Mouse (Mus musculus) lung, embryonic 15.5 days (tissue): ENCODE measurements around the gene Fut1. TPM values are rescaled to one million over a fixed set of nuclear protein-coding genes. Genes with fewer than 3 reads are reported as not detected.
"Not testable (repeated sequence)": the region's sequence is repeated elsewhere in the genome, so short reads cannot be mapped to it uniquely, and the experiment has no call there.

Source experiments
- ATAC-seq: fragments of 200-750 bp; cut with Nextera tagmentation; 2 replicates; pipeline ENCODE4 v1.8.0; 2017; ENCODE audit warnings: moderate number of reproducible peaks, borderline replicate concordance; ENCODE audit not compliant: low FRiP score, low TSS enrichment; ENCODE audit errors: extremely low read depth
- H3K27ac ChIP-seq: fragments of 300-500 bp; sonication (generic); 2 replicates; pipeline ENCODE4 v1.5.1; 2015; ENCODE audit warnings: moderate library complexity, mild to moderate bottlenecking, inconsistent platforms
- H3K27me3 ChIP-seq: fragments of 300-500 bp; sonication (generic); 2 replicates; pipeline ENCODE4 v1.6.1; 2015; ENCODE audit warnings: inconsistent platforms
- H3K36me3 ChIP-seq: fragments of 300-500 bp; sonication (generic); 2 replicates; pipeline ENCODE4 v1.6.1; 2015; ENCODE audit warnings: inconsistent platforms
- H3K4me1 ChIP-seq: fragments of 300-500 bp; sonication (generic); 2 replicates; pipeline ENCODE4 v1.6.1; 2015; ENCODE audit warnings: inconsistent platforms
- H3K4me2 ChIP-seq: fragments of 300-500 bp; sonication (generic); 2 replicates; pipeline ENCODE4 v1.6.1; 2015; ENCODE audit warnings: inconsistent platforms, mild to moderate bottlenecking, moderate library complexity
- H3K4me3 ChIP-seq: fragments of 300-500 bp; sonication (generic); 2 replicates; pipeline ENCODE4 v1.5.1; 2015; ENCODE audit warnings: mild to moderate bottlenecking, inconsistent platforms
- H3K9ac ChIP-seq: fragments of 300-500 bp; sonication (generic); 2 replicates; pipeline ENCODE4 v1.6.1; 2015; ENCODE audit warnings: inconsistent platforms
- H3K9me3 ChIP-seq: fragments of 300-500 bp; sonication (generic); 2 replicates; pipeline ENCODE4 v1.6.1; 2016; ENCODE audit warnings: inconsistent platforms
- WGBS: fragments of 180-500 bp; shearing (Covaris S2); methylation state at CpG from one replicate; pipeline ENCODE4 v1.1.7; 2015; 5-methylcytosine and 5-hydroxymethylcytosine counted together
- polyA plus RNA-seq: library from polyadenylated mRNA; unstranded; fragments of >200 nt; fragmentation: Nextera tagmentation; extraction: Ambion mirVana; gene quantifications from 2 replicates; pipeline ENCODE4 v1.2.1, GENCODE M21; 2015

The Fut1 gene
- polyA plus RNA-seq, 1 experiment from 2014 or later, result 0.47 TPM

GRCm38 (mm10) chr7:45642503-45643255, 25.6 kb downstream of the Fut1 start:
- Histone ChIP-seq H3K27ac (peak overlapping the region; percentile 88), H3K4me2 (peak overlapping the region; percentile 84), H3K27me3 (no peaks in the 10 kb centered on the region), H3K4me1 (peaks cover 59% of the 10 kb centered on the region), H3K9me3 (no peaks in the 10 kb centered on the region), H3K9ac (peak overlapping the region; percentile 66), H3K4me3 (peak overlapping the region; percentile 48), H3K36me3 (no peaks in the 10 kb centered on the region)
- WGBS, result 29% methylated on average over 16 of the region's 16 CpGs
- ATAC-seq, result no peak

- Histone ChIP-seq H3K36me3 (no peaks in the 10 kb centered on the region), H3K9me3 (no peaks in the 10 kb centered on the region), H3K4me1 (peaks cover 50% of the 10 kb centered on the region), H3K9ac (peak overlapping the region; percentile 66), H3K27me3 (no peaks in the 10 kb centered on the region), H3K27ac (peak overlapping the region; percentile 88), H3K4me3 (peak overlapping the region; percentile 48), H3K4me2 (peak overlapping the region; percentile 84)
- 3% methylated on average over 28 of the region's 28 CpGs for WGBS
- ATAC-seq, result peak; percentile 94
Measured at GRCm38 (mm10) chr7:45643441-45644178, 26.5 kb downstream of the Fut1 start.

GRCm38 (mm10) chr7:45644183-45644582, 27.1 kb downstream of the Fut1 start:
- 9% methylated on average over 18 of the region's 18 CpGs for WGBS
- H3K27me3 ChIP-seq, result no peaks in the 10 kb centered on the region
- peak overlapping the region; percentile 62 for H3K27ac ChIP-seq
- peaks cover 50% of the 10 kb centered on the region for H3K4me1 ChIP-seq
- peak overlapping the region; percentile 48 for H3K4me3 ChIP-seq
- no peaks in the 10 kb centered on the region for H3K9me3 ChIP-seq
- ATAC-seq, result peak; percentile 5; the same call in 1 of the 2 replicates
- H3K9ac ChIP-seq, result peak overlapping the region; percentile 34; the same call in 1 of the 2 replicates
- peak overlapping the region; percentile 84 for H3K4me2 ChIP-seq
- no peaks in the 10 kb centered on the region for H3K36me3 ChIP-seq

- 68% methylated on average over 6 of the region's 6 CpGs for WGBS
- H3K4me3 ChIP-seq, result no peak overlapping the region
Measured at GRCm38 (mm10) chr7:45644872-45645590, 27.9 kb downstream of the Fut1 start.

GRCm38 (mm10) chr7:45645591-45645971, 28.5 kb downstream of the Fut1 start:
- Histone ChIP-seq H3K4me3 (no peak overlapping the region), H3K27ac (no peak overlapping the region), H3K4me1 (peaks cover 39% of the 10 kb centered on the region), H3K36me3 (no peaks in the 10 kb centered on the region), H3K9ac (no peak overlapping the region), H3K9me3 (no peaks in the 10 kb centered on the region), H3K27me3 (no peaks in the 10 kb centered on the region), H3K4me2 (no peak overlapping the region)
- 81% methylated on average over 7 of the region's 7 CpGs for WGBS
- no peak for ATAC-seq

More at GRCm38 (mm10) chr7:45644872-45645590, 27.9 kb downstream of the Fut1 start:
- no peak for ATAC-seq
- Histone ChIP-seq H3K4me1 (peaks cover 44% of the 10 kb centered on the region), H3K4me2 (peak overlapping the region; percentile 84), H3K36me3 (no peaks in the 10 kb centered on the region), H3K9me3 (no peaks in the 10 kb centered on the region), H3K27me3 (no peaks in the 10 kb centered on the region), H3K9ac (no peak overlapping the region), H3K27ac (no peak overlapping the region)

GRCm38 (mm10) chr7:45646671-45647070, 29.6 kb downstream of the Fut1 start:
- Histone ChIP-seq H3K9ac (no peak overlapping the region), H3K4me3 (no peak overlapping the region), H3K4me1 (peaks cover 28% of the 10 kb centered on the region), H3K27ac (no peak overlapping the region), H3K4me2 (no peak overlapping the region), H3K9me3 (no peaks in the 10 kb centered on the region), H3K36me3 (no peaks in the 10 kb centered on the region), H3K27me3 (no peaks in the 10 kb centered on the region)
- 73% methylated on average over 4 of the region's 4 CpGs for WGBS
- ATAC-seq, result no peak

GRCm38 (mm10) chr7:45649351-45649750, 32.3 kb downstream of the Fut1 start:
- WGBS, result 73% methylated on average over 8 of the region's 8 CpGs
- no peaks in the 10 kb centered on the region for H3K27me3 ChIP-seq
- H3K4me3 ChIP-seq, result no peak overlapping the region
- no peak for ATAC-seq
- H3K9me3 ChIP-seq, result no peaks in the 10 kb centered on the region
- no peak overlapping the region for H3K27ac ChIP-seq
- no peak overlapping the region for H3K9ac ChIP-seq
- H3K4me2 ChIP-seq, result no peak overlapping the region
- H3K36me3 ChIP-seq, result no peaks in the 10 kb centered on the region
- H3K4me1 ChIP-seq, result peaks cover 10% of the 10 kb centered on the region

- H3K27me3 ChIP-seq, H3K27ac ChIP-seq, H3K4me2 ChIP-seq, ATAC-seq, H3K36me3 ChIP-seq, H3K9me3 ChIP-seq, H3K4me3 ChIP-seq, H3K9ac ChIP-seq, H3K4me1 ChIP-seq: not testable (repeated sequence)
- 89% methylated on average over 20 of the region's 20 CpGs for WGBS
Measured at GRCm38 (mm10) chr7:45650484-45650883, 33.4 kb downstream of the Fut1 start.

- Histone ChIP-seq H3K27ac (no peak overlapping the region), H3K4me1 (peaks cover 7% of the 10 kb centered on the region), H3K4me2 (peak overlapping the region; percentile 50), H3K36me3 (no peaks in the 10 kb centered on the region), H3K4me3 (peak overlapping the region; percentile 12; the same call in 1 of the 2 replicates), H3K27me3 (no peaks in the 10 kb centered on the region), H3K9me3 (no peaks in the 10 kb centered on the region), H3K9ac (no peak overlapping the region)
- peak; percentile 46; the same call in 1 of the 2 replicates for ATAC-seq
- 26% methylated on average over 17 of the region's 17 CpGs for WGBS
Measured at GRCm38 (mm10) chr7:45654424-45655047, 37.4 kb downstream of the Fut1 start.

- Histone ChIP-seq H3K36me3 (no peaks in the 10 kb centered on the region), H3K27me3 (no peaks in the 10 kb centered on the region), H3K4me3 (no peak overlapping the region), H3K9me3 (no peaks in the 10 kb centered on the region), H3K27ac (no peak overlapping the region), H3K4me2 (no peak overlapping the region), H3K4me1 (peaks cover 17% of the 10 kb centered on the region), H3K9ac (no peak overlapping the region)
- 72% methylated on average over 11 of the region's 11 CpGs for WGBS
- ATAC-seq, result no peak
Measured at GRCm38 (mm10) chr7:45660746-45661478, 43.8 kb downstream of the Fut1 start.

- not testable (repeated sequence) for H3K4me3 ChIP-seq, H3K27ac ChIP-seq, H3K9me3 ChIP-seq, H3K4me2 ChIP-seq, H3K27me3 ChIP-seq, ATAC-seq, H3K36me3 ChIP-seq, H3K9ac ChIP-seq
- 86% methylated on average over 6 of the region's 6 CpGs for WGBS
- H3K4me1 ChIP-seq, result peaks cover 18% of the 10 kb centered on the region
Measured at GRCm38 (mm10) chr7:45661702-45662101, 44.6 kb downstream of the Fut1 start.
